Mouse (Mus musculus): Measurements from ENCODE around the gene N4bp2l2.
A peak's percentile ranks its signal among the peaks of the same experiment; 100 is the strongest.

Gene N4bp2l2

DNA sequence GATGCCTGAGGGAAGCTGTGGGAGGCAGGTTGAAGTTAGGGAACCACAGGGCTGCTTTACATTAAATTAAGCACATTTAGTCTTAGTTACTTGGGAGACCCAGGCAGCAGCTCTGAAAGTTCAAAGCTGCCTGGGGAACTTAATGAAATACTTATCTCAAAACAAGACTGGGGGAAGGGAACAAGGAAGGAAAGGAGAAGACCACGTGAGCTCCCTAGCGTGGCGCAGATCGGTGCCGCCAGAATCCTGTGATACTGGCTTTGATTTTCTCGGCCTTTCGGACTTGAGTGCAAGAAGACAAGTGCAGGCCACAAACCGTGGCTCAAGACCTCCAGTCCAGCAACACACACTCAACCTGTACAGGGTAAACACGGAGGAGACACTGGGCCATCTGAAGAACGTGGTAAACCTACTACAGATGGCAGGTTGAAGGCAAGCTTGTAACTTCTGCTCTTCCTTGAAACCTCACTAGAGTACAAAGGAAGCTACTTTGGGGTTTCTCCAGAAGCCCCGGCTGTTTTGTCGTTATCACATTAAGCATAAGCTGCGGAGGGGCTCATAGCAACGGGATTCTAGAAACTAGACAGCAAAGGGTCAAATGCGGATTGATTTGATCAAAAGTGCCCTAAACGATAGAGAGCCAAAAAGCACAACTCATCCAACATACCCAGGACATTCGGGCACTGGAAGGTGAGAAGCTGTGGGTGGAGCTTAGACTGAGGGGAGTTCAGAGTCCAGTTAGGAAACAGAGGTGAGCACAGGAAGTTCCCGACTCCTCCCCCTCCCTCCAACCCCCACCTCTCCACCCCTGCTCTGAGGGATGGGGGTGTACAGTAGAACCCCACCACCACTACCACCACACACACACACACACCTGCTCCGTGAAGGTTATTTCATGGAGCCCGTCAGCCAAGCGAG, 67.5 kb downstream of the N4bp2l2 start:
- no peak for DNase-seq (ENCODE audit: low spot score in 2 of 2)

DNA sequence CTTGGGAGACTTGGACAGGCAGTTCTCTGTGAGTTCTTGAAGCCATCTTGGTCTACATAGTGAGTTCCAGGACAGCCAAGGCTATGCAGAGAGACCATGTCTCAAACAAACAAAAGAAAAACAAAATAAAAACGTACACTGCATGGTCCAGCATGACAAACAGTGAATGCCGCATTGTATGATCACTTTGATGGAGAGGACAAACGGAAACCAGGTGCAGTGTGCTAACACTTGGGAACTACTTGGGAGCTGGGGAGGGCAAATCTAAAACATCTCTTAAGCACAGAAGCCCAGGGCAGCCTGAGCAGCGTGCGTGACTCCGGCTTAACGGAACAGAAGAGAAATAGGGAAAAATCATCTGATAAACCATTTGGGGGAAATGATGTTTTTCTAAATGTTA, 68.9 kb downstream of the N4bp2l2 start, which contains the start of gene N4bp2l1:
TSS of gene N4bp2l1 (minus strand) at position 101 of the 400 bp plus-strand sequence.
- DNase-seq (ENCODE audit: low spot score in 2 of 2), result no peak

DNA sequence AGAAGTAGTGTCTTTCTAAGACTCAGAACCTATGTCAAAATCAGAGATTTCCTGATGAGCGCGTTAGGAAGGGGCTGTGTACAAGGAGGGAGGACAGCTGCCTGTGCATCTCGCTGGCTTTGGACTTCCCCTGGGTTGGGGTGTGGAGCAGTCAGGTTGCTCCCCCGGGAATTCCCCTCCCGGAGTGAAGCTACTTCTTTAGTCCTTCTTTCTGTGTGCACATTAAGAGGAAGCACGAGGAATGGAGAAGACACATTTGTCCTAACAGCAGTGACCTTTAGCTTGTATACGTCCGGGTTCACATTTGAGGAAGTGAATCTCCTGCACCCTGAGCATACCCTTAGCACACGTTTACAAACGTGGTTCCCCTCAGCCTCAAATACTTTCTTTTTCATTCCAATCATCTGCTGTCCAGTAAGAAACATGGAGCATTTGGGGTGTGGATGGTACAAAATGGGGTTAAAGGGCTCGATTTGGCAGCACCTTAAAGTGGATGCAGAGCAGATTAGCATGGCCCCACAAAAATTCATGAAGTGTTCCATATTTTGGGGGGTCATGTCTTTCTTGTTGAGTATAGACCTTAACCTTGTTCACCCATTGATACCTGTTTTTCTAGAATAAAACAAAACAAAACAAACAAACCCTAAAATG, 70.5 kb downstream of the N4bp2l2 start:
- no peak for DNase-seq (ENCODE audit: low spot score in 2 of 2)

DNA sequence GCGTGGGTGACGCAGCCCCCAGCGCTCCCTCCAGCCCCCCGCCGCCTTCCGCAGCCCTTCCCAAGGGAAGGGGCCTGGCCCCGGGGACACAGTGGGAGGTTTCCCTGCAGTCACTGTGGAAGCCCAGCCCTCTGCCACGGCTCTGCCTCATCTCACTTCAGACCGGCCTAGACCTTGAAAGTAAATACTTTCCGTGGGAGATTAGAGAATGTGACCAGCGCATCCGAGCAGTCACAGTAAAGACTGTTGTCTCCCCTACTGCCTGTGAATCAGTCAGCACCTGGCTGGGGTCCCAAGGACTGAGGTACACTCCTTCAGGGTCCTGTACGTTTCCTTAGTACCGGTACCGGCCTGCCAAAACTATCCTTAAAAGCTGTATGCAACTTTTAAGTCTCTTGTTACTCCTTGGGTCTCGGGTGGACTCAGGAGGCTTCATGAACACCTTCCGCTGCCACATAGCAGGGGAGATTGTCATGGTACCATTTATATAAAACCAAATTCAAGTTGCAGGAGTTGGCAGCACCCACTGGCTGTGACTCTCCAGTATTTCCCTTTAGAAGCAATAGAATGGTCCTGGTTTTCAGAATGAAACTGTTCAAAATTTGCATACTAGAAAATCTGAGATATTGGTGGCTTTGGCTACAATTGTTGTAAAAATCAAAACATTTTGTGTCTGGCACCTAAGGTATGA, 71.2 kb downstream of the N4bp2l2 start:
- DNase-seq (ENCODE audit: low spot score in 2 of 2), result no peak

DNA sequence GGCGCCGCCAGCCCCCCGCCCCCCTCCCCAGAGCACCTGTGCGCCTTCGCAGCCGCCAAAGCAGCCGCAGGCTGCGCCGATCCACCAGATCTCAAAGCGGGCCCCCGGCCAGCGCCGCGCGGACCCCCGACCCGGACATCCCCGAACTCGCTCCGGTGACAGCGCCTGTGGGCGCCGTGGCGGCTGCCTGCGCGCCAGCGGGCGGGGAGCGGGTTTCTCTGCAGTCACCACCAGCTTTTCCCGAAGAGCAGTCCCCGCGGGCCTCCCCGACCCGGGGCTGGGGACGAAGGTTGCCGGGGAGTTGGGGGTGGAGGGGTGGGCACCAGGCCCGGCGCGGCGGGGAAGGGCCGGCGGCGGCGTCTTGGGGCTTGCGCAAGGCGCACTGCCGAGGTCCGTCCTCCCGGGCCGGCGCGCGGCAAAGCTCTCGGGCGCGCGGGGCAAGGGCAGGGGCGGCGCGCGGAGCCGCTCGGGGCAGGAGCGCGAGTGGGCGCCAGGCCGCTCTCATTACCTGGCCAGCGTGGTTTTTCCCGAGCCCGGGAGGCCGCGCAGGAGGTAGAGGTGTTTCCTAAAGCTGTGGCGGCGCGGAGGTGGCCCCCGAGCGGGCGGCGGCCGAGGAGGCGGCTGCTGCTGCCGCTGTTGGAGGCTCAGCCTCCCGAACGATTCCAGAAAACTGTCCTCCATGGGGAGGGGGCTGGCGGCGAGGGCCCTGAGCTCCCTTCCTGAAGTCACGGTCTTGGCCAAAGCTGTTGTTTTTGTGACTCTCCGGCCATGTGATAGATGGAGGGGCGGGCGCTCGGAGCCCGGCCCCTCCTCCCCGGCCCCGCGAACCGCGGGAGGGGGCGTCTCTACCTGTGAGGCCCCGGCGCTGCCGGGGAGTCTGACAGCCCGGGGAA, 72.0 kb downstream of the N4bp2l2 start:
- DNase-seq (ENCODE audit: low spot score in 2 of 2), result peak in 1 of 2 experiments; percentile 51

DNA sequence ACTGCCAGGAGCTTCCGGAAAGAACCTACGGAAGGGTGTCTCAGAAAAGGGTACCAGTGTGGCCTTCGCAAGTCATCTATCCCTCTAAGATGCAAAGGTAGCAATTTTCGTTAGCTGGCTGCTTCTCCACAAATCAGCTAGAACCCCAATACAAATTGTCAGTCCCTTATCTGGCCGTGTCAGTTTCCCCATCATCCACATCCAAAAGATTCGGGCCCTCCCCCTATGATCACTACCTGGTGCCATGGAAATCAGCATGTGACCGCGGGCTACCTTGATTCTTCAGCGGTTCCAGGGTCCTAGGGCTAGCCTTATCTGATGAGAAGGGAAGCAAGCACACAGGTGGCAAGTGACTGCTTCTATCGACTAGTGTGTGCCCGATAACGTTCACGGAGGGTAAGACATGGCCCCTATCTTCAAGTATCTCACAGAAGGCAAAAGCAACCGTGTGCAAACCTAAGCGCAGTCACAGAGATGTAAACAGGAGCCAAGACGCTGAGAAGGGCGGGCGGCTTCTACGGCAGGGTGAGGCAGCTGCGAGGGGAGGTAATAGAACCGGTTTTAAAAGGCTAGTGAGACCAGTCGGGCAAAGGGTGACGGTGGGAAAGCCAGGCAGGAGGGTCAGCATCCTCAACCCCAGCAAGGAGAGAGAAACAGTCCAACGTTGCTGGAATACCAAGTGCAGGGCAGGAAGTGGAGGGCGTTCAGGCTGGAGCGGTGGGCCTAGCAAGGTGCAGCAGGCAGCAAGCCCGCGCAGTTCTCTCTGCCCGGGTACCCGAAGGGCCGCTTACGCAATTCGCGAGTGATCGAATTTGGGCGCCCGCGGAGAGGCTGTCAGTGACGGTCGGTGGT, 72.9 kb downstream of the N4bp2l2 start:
- no peak for DNase-seq (ENCODE audit: low spot score in 2 of 2)

DNA sequence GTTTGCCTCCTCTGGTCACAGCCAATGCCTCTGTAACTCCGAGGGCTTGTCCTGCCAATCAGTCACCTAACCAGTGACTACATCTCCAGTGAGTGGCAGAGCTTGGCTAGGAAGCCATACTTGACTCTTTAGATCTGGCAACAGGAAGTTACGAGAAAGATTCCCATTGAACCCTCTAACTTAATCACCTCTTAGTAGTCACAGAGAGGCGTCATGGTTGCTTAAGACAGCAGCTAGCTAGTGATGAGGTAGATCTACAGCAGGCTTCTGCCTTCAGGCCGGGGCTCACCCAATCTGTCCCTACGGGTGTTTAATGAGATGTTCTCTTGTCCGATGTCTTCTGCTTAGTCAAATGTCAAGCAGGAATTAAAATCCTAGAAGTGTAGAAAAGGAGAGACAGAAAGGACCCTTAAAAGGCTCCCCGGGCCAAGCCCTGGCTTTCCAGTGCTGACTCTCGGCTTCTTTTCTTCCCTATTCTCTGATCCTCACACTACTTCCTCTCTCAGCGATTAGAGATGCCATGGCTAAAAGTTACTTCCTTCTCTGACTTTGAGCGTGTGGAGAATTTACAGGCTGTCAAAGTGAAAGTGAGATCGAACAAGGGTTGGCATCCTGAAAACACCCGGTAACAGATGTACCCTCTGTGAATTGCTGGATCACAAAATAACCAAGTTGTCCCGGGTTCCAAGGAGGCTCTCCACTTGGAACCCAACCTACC, 73.6 kb downstream of the N4bp2l2 start:
- no peak for DNase-seq (ENCODE audit: low spot score in 2 of 2)

DNA sequence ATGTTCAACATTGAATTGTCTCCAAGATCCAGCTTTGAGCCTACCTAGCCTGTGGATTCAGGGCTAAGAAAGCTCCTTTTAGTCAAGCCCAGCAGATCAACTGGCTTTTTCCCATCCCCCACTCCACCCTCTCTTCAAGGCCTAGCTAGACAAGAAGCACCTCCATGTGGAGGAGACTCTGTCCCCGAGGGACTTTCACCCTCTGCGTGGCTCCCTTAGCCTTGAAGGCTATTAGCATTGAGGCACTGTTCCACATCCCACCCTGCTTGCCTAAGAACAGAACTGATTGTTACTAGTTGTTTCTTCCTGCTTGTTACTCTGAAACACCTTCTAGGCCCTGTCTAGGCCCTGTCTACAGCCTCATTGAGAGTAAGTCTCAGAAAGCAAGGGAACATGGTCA, 76.0 kb downstream of the N4bp2l2 start:
- DNase-seq (ENCODE audit: low spot score in 2 of 2), result no peak

DNA sequence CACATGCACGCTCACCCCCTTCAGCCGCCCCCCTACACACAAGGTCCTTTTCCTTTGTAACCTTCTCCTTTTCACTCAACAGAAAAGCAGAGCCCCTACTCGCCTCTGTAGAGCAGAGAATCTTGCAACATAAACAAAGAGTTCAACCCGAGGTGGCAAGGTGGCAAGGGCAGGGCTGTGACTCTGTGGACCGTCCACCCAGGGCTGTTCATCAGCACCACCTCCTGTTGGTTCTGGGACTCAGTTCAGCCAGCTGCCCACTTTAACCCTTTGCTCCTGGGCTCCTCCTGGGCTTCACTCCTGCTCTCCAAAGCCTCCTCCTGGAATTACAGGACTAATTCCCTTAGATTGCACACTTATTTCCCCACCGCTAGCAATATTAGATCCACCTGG, 81.7 kb downstream of the N4bp2l2 start:
- no peak for DNase-seq (ENCODE audit: low spot score in 2 of 2)

DNA sequence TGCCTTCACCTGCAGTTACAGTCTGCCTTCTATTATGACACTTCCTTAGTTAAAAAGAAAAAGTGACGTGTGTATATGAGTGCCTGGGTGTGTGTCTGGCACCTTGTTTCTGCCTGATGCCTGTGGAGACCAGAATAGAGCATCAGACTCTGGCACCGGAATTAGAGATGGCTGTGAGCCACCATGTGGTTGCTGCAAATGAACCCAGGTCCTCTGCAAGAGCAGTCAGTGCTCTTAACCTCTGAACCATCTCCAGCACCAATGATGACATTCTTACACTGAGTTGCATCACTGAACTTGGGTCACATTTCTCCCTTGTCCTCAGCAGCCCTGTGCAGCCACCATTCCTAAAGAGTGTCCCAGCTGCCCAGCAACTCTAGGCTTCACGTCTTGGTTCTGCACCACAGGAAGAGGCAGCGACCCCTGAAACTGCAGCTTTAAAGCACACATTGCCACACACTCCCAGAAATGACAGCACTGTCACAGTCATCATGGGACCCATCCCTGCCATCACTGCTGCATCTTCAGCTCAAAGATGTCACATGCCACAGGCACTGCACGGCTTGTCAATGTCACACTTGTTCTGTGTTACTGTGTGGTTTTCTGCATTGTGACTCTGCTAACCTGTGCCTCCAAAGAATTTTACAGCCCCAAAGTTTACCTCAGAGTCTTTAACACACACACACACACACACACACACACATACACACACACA, 82.2 kb downstream of the N4bp2l2 start:
- no peak for DNase-seq (ENCODE audit: low spot score in 2 of 2)

DNA sequence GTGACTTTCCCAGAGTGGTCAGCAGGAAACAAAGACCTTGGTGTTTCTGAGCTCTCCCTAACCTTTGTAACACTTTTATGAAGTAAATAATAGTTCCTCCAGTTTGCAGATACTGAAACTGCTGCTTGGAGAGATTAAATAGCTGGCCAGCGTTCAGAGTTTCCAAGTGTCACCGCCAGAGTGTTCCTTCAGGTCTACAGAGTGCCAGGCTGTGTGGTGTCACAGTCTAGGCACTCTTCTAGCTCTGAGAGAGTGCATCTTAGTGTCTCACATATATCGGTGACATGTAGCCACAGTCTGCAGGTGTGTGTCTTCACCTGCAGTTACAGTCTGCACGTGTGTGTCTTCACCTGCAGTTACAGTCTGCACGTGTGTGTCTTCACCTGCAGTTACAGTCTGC, 82.8 kb downstream of the N4bp2l2 start:
- no peak for DNase-seq (ENCODE audit: low spot score in 2 of 2)

DNA sequence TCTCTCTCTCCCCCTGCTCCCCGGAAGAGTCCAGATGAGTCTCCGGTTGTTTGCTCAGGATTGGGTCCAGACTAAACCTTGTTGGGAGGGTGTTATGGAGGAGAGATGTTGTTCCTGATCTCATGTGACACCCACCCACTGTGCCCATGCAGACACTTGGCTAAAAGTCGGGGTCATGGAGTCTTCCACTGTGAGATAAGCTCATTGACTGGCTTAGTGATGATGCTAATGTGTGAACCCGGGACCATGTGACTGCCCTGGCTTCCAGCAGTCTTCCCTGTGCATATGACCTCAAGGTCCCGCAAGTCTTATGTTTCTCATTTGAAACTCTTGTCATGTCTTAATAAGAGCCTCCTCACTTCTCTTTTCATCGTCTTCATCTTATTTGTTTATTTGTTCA, 84.8 kb downstream of the N4bp2l2 start:
- DNase-seq (ENCODE audit: low spot score in 2 of 2), result no peak

DNA sequence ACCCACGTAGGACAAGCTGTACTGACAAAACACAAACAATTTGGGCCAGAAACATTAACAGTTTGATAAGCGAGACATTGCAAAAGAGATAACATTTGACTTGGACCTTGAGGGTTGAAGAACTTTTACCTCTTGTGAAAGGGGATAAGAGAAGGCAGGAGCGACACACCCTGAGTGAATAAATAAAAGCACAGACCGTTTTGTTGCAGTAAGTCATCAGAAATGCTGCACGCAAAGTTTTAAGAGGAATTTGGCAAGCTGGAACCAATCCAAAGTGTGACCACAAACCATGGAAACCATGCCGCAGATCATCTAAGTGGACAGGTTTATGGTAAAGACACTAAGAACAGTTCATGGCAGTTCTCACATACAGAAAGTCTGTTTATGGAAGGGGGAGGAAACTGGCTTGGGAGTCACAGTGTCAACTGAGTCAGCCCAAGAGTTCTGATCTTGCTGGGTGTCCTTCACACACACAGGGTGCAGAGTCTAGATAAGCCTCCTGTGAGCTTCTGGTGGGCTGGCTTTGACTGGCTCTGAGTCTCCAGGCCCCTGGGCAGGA, 87.3 kb downstream of the N4bp2l2 start:
- no peak for DNase-seq (ENCODE audit: low spot score in 2 of 2)

DNA sequence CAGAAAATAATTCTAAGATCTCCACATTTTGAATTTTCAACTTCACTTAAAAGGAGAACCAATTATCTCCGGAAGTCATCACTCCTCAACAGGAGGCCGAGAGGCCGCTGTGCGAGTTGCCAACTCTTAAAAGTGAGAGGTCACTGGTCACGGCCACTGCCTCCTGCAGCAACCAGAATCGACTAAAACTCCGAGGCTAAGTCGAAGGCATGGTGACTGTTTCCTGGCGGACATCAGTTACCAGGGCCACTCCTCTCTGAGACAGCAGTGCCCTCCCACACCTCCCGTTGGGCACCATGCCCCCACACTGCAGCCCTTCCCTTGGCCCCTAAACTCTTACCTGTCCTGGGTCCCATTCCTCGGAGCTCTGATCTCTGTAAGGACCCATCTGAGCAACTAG, 89.2 kb downstream of the N4bp2l2 start:
- DNase-seq (ENCODE audit: low spot score in 2 of 2), result no peak

DNA sequence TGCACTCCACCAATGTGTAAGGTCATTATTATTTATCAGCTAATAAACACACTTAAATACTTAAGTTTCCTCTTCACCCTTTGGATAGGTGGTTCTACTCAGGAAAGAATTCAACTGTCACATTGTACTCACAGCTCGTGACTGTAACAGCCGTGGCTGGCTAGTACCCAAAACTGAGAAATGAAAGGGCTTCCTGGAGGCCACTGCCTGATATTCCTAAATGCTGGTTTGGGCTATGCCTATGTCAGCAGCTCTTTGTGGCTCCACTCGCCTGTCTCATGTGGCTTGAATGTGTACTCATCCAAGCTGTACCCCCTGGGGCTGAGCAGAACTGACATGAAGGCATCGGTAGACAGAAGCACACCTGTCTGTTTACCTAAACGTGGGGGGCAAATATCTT, 91.1 kb downstream of the N4bp2l2 start:
- no peak for DNase-seq (ENCODE audit: low spot score in 2 of 2)

DNA sequence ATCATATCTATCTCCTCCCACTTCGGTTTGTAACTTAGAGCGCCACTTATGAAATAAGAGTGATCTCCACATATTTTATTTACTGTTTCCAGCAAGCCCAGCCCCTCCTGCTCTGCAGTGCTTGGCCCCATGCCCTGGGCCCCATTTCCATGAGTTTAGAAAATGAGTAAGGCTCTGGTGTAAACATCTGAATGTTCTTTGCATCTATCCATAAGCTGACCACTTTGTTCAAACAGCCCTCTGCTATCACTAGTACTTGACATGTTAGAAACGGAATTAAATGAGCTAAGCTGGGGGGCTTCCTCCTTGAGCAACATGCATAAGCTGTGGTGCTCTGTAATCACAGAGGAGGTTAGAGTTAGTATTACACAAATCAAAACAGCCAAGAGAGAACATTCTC, 91.6 kb downstream of the N4bp2l2 start:
- no peak for DNase-seq (ENCODE audit: low spot score in 2 of 2)

DNA sequence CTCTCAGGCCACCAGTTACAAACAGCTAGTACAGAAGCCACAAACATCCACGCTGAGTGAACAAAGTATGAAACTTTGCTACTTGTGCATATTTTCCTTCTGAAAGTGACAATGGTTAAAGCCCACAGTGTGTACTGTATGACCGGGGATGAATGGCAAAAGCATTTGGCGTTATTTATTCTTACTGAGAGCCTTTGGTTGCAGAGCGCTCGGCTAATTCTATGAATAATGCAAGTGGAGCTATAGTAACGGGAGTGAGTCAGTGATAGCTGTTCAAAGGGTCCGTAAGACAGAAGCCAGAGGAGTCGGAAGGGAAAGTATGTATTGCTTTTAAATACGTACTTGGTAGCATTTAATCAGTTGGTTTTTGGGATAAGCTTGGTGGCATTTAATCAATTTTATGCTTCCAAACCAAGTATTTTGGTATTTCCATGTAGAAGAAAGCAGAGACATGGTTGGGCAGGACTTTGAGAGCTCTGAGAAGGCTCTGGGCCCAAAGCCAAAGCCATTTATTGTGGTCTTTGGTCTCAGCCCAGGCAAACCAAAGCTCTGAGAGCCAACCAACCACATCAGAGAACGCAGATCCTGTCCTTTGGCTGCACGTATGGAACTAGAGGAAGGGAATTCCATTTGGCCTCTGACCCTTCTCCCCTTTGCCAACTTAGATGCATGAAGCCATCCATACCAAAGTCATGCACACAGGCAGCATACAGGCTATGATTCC, 95.3 kb downstream of the N4bp2l2 start:
- no peak for DNase-seq (ENCODE audit: low spot score in 2 of 2)

DNA sequence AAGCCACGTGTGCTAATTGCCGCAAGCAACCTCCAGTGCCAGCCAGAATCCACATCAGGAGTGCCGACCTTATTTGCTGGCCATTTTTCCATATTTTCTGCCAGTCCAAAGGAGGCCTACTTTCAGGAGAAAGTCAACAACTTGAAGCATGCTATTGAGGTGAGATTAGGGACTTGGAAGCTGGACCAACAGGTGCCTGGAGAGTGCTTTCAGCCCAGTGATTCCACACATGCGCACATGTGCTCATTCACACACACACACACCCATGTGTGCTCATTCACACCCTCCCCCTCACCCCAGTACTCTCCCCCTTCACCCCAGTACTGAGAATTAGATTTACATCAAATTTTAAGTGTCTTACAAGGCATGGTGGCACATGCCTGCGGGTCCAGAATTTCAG, 99.0 kb downstream of the N4bp2l2 start:
- no peak for DNase-seq (ENCODE audit: low spot score in 2 of 2)

Measured in urinary bladder, postnatal 4 days (tissue).